Mouse (Mus musculus) midbrain, embryonic 11.5 days (tissue): Measurements from ENCODE around the gene Ptpn11. TPM values are rescaled to one million over a fixed set of nuclear protein-coding genes. Genes with fewer than 3 reads are reported as not detected.

Source experiments
- ATAC-seq: fragments of 200-750 bp; cut with Nextera tagmentation; 2 replicates; pipeline ENCODE4 v1.8.0; 2017; ENCODE audit warnings: moderate TSS enrichment, moderate library complexity; ENCODE audit not compliant: low FRiP score
- DNase-seq: peaks from one replicate; pipeline ENCODE4 v3.0.0; 2015; ENCODE audit warnings: low spot score; ENCODE audit errors: missing footprints
- H3K27ac ChIP-seq: fragments of 300-500 bp; sonication (generic); 2 replicates; pipeline ENCODE4 v1.5.1; 2014; ENCODE audit warnings: low read depth, low read length
- H3K27me3 ChIP-seq: fragments of 300-500 bp; sonication (generic); 2 replicates; pipeline ENCODE4 v1.6.1; 2014; ENCODE audit warnings: mild to moderate bottlenecking, low read length, moderate library complexity, mixed read lengths; ENCODE audit not compliant: control insufficient read depth, insufficient read depth
- H3K36me3 ChIP-seq: fragments of 300-500 bp; sonication (generic); 2 replicates; pipeline ENCODE4 v1.6.1; 2014; ENCODE audit warnings: mild to moderate bottlenecking, low read length, moderate library complexity, mixed read lengths; ENCODE audit not compliant: control insufficient read depth, insufficient read depth
- H3K4me1 ChIP-seq: fragments of 300-500 bp; sonication (generic); 2 replicates; pipeline ENCODE4 v1.6.1; 2014; ENCODE audit warnings: low read length; ENCODE audit not compliant: control insufficient read depth, insufficient read depth
- H3K4me2 ChIP-seq: fragments of 300-500 bp; sonication (generic); 2 replicates; pipeline ENCODE4 v1.6.1; 2014; ENCODE audit warnings: mild to moderate bottlenecking, moderate library complexity
- H3K4me3 ChIP-seq: fragments of 300-500 bp; sonication (generic); 2 replicates; pipeline ENCODE4 v1.5.1; 2014; ENCODE audit warnings: low read depth, low read length
- H3K9ac ChIP-seq: fragments of 300-500 bp; sonication (generic); 2 replicates; pipeline ENCODE4 v1.6.1; 2014; ENCODE audit warnings: low read length
- H3K9me3 ChIP-seq: fragments of 300-500 bp; sonication (generic); 2 replicates; pipeline ENCODE4 v1.6.1; 2016; ENCODE audit warnings: low read length; ENCODE audit not compliant: control insufficient read depth
- WGBS: fragments of 180-500 bp; shearing (Covaris S2); extraction: QIAGEN DNeasy Blood & Tissue Kit; methylation state at CpG from one replicate; pipeline ENCODE4 v1.1.7; 2014; 5-methylcytosine and 5-hydroxymethylcytosine counted together
- polyA plus RNA-seq: library from polyadenylated mRNA; unstranded; fragments of >200 nt; fragmentation: Nextera tagmentation; extraction: Ambion mirVana; gene quantifications from 2 replicates; pipeline ENCODE4 v1.2.1, GENCODE M21; 2014

Ptpn11 gene
- polyA plus RNA-seq, 1 experiment from 2014 or later = 25.2 TPM

DNA sequence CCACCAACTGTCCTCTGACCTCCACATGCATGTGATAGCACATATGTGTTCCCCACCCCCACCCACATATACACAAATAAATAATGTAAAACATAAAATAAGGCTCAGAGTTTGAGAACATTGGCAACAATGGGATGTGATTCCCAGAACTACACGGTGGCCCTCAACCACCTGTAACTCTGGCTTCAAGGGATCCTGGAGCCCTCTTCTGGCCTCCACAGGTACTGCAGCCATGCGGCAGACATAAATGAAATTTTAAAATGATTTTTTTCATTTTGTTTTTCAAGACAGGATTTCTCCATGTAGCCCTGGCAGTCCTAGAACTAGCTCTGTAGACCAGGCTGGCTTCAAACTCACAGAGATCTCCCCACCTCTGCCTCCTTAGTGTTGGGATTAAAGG is 65.1 kb downstream of the Ptpn11 start:
- DNase-seq (peak; percentile 81), ATAC-seq (no peak)
- 77% methylated on average over 2 of the region's 2 CpGs for WGBS
- no peak overlapping the region for H3K4me2 ChIP-seq
- peaks cover 4% of the 10 kb centered on the region; the same call in 1 of the 2 replicates for H3K36me3 ChIP-seq
- no peak overlapping the region for H3K4me3 ChIP-seq
- H3K4me1 ChIP-seq = no peaks in the 10 kb centered on the region
- no peak overlapping the region for H3K27ac ChIP-seq
- no peaks in the 10 kb centered on the region for H3K9me3 ChIP-seq
- no peaks in the 10 kb centered on the region for H3K27me3 ChIP-seq
- no peak overlapping the region for H3K9ac ChIP-seq

DNA sequence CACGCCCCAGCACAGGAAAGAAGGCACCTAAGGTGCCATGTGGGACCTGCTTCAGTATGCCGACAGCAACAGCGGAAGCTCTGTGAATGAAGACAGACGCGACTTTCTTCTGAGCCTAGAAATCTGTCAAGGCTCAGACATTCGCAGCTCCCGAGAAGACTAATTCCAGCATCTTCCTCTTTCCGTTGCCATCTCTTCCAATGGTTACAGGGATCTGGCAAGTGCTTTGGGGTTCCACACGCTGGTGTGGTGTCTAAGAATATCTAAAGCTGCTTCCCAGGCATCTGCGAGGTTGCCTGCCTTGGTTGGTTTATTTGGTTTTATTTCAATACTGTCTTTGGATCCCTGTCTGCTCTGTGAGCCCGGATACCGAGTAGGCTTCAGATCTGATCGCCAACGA is 65.6 kb downstream of the Ptpn11 start:
- ATAC-seq = no peak
- no peak overlapping the region for H3K9ac ChIP-seq
- no peak overlapping the region for H3K27ac ChIP-seq
- H3K27me3 ChIP-seq = no peaks in the 10 kb centered on the region
- no peaks in the 10 kb centered on the region for H3K9me3 ChIP-seq
- no peaks in the 10 kb centered on the region for H3K4me1 ChIP-seq
- H3K4me3 ChIP-seq = no peak overlapping the region
- H3K4me2 ChIP-seq = no peak overlapping the region
- peaks cover 4% of the 10 kb centered on the region; the same call in 1 of the 2 replicates for H3K36me3 ChIP-seq
- peak; percentile 54 for DNase-seq
- 90% methylated on average over 14 of the region's 14 CpGs for WGBS

DNA sequence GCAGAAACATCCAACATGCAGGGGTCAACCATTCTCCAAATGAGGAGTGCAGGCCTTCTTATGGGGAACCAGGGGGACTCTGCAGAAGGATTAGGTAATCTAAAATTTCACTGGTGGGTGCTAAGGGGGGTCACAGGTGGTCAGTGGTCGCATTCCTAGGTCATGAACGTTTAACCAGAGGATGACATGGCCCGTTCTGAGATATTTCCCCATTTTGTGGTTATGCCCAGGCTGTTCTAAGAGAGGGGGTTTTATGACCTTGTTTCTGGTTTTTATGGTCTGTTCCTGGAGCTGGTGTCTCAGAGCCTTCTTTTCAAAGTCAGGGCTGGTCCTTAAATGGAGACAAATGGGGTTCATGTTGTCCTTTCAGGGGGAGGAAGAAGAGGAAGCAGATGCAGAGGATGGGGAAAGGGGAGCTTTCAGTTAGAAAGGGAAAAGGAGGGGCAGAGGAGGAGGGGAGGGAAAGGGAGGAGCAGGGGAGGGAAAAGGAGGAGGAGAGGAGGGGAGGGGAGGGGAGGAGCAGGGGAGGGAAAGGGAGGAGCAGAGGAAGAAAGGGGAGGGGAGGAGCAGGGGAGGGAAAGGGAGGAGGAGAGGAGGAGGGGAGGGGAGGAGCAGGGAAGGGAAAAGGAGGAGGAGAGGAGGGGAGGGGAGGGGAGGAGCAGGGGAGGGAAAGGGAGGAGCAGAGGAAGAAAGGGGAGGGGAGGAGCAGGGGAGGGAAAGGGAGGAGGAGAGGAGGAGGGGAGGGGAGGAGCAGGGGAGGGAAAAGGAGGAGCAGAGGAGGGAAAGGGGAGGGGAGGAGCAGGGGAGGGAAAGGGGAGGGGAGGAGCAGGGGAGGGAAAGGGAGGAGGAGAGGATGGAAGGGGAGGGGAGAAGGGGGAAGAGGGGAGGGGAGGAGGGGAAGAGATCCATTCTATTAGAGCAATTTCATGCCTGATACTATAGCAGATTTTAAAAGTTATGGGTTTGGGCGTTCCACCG is 66.7 kb downstream of the Ptpn11 start:
- no peaks in the 10 kb centered on the region for H3K4me1 ChIP-seq
- no peak overlapping the region for H3K9ac ChIP-seq
- H3K27ac ChIP-seq = no peak overlapping the region
- H3K4me2 ChIP-seq = no peak overlapping the region
- ATAC-seq = no peak
- no peaks in the 10 kb centered on the region for H3K27me3 ChIP-seq
- 84% methylated on average over 5 of the region's 5 CpGs for WGBS
- no peaks in the 10 kb centered on the region for H3K9me3 ChIP-seq
- peaks cover 2% of the 10 kb centered on the region; the same call in 1 of the 2 replicates for H3K36me3 ChIP-seq
- H3K4me3 ChIP-seq = no peak overlapping the region
- peak; percentile 75 for DNase-seq

DNA sequence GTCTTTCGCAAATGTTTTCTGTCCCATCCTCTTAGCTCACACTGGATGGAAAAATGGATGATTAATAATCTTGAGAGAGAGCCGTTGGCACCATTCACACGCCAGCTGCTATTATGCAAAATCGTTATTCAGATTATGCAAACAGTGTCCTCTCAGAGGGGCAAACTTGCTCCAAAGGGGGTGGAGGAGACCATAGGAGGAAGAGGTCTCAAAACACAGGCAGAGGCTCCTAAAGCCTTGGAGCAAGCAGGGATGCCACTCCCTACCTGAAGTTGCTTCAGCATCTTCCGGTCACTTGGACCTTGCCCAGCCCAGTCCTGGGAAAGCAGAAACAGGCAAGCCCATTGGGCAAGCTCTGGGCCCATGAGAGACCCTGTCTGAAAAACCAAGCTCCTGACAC is 67.8 kb downstream of the Ptpn11 start:
- H3K4me3 ChIP-seq = no peak overlapping the region
- no peak overlapping the region for H3K9ac ChIP-seq
- H3K36me3 ChIP-seq = no peaks in the 10 kb centered on the region
- WGBS = 83% methylated on average over 5 of the region's 5 CpGs
- DNase-seq (peak; percentile 51), ATAC-seq (no peak)
- H3K27ac ChIP-seq = no peak overlapping the region
- H3K27me3 ChIP-seq = no peaks in the 10 kb centered on the region
- no peaks in the 10 kb centered on the region for H3K4me1 ChIP-seq
- H3K9me3 ChIP-seq = no peaks in the 10 kb centered on the region
- H3K4me2 ChIP-seq = no peak overlapping the region

DNA sequence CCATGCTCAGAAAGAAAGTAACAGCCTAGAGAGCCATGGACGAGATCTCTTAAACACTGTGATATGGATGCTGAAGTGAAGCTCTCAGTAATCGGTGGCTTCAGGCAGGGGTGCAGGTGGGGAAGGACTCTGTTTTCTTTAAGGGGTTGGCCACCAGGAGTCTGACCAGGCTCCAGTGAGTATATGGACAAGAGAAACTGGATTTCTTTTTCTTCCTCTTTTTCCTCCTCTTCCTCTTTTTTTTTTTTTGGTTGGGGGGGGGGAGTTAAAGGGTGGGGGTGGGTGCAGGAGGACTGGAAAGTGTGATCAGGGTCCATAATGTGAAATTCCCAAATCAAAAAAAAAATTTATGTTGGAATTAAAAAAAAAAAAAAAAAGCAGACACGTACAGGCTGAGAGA is 68.6 kb downstream of the Ptpn11 start:
- Histone ChIP-seq H3K4me3 (no peak overlapping the region), H3K27me3 (no peaks in the 10 kb centered on the region), H3K36me3 (no peaks in the 10 kb centered on the region), H3K9me3 (no peaks in the 10 kb centered on the region), H3K4me2 (no peak overlapping the region), H3K9ac (no peak overlapping the region), H3K4me1 (no peaks in the 10 kb centered on the region), H3K27ac (no peak overlapping the region)
- 90% methylated on average over 3 of the region's 3 CpGs for WGBS
- no peak for ATAC-seq
- peak; percentile 56 for DNase-seq

DNA sequence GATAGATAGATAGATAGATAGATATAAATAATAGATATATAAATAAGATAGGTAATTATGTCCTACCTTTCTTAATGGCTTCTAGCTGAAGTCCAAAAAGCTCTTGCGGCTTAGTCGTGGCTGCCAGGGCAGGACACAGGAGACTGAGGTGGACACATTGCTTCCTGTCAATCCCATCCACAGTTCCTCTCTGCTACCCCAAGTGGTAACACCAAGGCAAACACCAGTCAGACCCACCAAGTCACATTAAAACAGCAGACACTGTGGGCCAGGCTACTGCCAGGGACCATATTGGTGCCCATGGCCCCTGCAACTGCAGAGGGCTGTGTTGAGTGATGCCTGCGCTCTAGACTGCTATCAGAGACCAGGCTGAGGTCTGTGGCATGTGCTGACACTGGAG is 69.2 kb downstream of the Ptpn11 start:
- H3K27ac ChIP-seq = no peak overlapping the region
- H3K9ac ChIP-seq = no peak overlapping the region
- H3K9me3 ChIP-seq = no peaks in the 10 kb centered on the region
- no peaks in the 10 kb centered on the region for H3K36me3 ChIP-seq
- WGBS = 96% methylated on average over 3 of the region's 3 CpGs
- H3K4me3 ChIP-seq = no peak overlapping the region
- H3K4me2 ChIP-seq = no peak overlapping the region
- no peaks in the 10 kb centered on the region for H3K27me3 ChIP-seq
- DNase-seq (peak; percentile 56), ATAC-seq (no peak)
- H3K4me1 ChIP-seq = no peaks in the 10 kb centered on the region

DNA sequence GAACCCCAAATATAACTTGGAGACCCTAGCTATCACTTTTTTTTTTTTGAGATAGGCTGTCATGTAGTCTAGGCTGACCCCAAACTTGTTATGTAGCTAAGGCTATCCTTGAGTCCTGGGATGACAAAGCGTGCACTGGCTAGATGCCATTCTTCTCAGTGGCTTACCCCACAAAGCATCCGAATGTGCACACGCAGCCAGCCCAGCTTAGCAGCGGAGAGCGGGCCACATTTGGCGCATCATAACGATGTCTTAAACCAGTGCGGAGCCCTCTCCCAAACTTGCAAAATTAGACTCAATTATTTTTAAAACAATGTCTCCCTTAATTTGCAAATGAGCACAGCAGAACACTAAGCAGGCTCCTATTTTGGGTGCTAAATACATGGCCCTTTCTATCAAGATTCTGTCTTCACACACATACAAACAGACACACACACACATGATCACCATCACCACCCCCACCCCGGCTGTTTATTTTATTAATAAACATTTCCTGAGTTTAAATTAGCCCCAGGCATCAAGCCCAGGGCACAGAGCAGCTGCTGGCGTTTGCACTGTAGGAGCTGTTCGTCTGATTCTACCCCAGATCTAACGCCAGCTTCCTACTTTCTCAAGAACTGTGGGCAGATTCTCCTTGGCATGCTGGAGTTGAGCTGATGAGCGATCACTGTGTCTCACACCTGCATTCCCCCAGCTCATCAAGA is 71.7 kb downstream of the Ptpn11 start:
- DNase-seq = peak; percentile 41

DNA sequence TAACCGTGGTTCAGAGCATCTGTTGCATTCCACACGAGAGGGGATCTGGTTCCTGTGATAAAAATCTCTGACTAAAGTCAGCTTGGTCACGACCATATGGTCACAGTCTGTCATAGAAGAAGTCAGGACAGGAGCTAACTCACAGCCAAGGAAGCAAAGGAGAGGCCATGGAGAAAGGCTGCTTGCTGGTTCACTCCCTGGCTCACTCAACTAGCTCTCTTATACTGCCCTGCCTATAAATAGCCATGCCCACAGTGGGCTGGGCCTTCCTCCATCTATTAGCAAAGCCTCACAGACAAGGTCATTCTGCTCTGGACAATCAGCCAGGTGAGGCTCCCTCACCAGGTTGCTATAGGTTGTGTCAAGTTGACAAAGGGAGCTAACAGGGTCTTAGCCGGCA is 72.9 kb downstream of the Ptpn11 start:
- Histone ChIP-seq H3K4me1 (peaks cover 16% of the 10 kb centered on the region), H3K27ac (no peak overlapping the region), H3K36me3 (no peaks in the 10 kb centered on the region), H3K4me2 (no peak overlapping the region), H3K27me3 (no peaks in the 10 kb centered on the region), H3K9me3 (no peaks in the 10 kb centered on the region), H3K4me3 (no peak overlapping the region), H3K9ac (no peak overlapping the region)
- 81% methylated on average over 4 of the region's 4 CpGs for WGBS
- no peak for DNase-seq
- no peak for ATAC-seq

More for the DNA sequence above, 71.7 kb downstream of the Ptpn11 start:
- no peak overlapping the region for H3K4me3 ChIP-seq
- H3K36me3 ChIP-seq = no peaks in the 10 kb centered on the region
- H3K4me2 ChIP-seq = no peak overlapping the region
- no peaks in the 10 kb centered on the region for H3K9me3 ChIP-seq
- H3K4me1 ChIP-seq = peaks cover 16% of the 10 kb centered on the region
- no peak for ATAC-seq
- H3K27me3 ChIP-seq = no peaks in the 10 kb centered on the region
- 82% methylated on average over 13 of the region's 13 CpGs for WGBS
- no peak overlapping the region for H3K27ac ChIP-seq
- no peak overlapping the region for H3K9ac ChIP-seq

DNA sequence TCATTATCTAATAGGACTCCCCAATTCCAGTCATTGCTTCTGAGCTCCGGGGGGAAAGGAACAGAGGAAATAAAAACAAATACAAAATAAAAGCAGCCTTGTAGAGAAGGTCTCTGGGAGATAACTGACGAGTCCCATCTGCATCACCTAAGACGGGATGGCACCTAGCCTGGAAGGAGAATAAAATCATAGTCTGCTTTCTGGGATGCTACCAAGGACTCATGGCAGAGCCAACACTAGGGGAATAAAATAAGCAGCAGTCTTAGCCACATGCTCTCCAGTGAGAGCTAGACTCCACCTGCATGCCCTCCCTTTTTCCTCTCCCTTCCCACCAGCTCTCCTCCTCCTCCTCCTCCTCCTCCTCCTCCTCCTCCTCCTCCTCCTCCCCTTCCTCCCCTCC is 74.3 kb downstream of the Ptpn11 start:
- no peaks in the 10 kb centered on the region for H3K27me3 ChIP-seq
- ATAC-seq (no peak), DNase-seq (no peak)
- no peak overlapping the region for H3K4me3 ChIP-seq
- no peaks in the 10 kb centered on the region for H3K36me3 ChIP-seq
- no peak overlapping the region for H3K27ac ChIP-seq
- H3K9me3 ChIP-seq = no peaks in the 10 kb centered on the region
- peaks cover 16% of the 10 kb centered on the region for H3K4me1 ChIP-seq
- H3K9ac ChIP-seq = no peak overlapping the region
- no peak overlapping the region for H3K4me2 ChIP-seq
- WGBS = 76% methylated on average over 3 of the region's 3 CpGs
